Mouse (Mus musculus) embryonic fibroblast, embryonic 13.5 days (primary cell): ENCODE results near the gene Mbd3.

Experiments used
- CTCF ChIP-seq: IDR thresholded peaks from 2 replicates; pipeline ENCODE4 v1.5.1; 2011; ENCODE audit warnings: mild to moderate bottlenecking, control low read depth, low read length, moderate library complexity, borderline replicate concordance; ENCODE audit not compliant: insufficient read depth
- POLR2A ChIP-seq: IDR thresholded peaks from 2 replicates; pipeline ENCODE4 v1.6.1; 2011; ENCODE audit warnings: low read depth, mild to moderate bottlenecking, control low read depth, low read length, moderate library complexity

DNA sequence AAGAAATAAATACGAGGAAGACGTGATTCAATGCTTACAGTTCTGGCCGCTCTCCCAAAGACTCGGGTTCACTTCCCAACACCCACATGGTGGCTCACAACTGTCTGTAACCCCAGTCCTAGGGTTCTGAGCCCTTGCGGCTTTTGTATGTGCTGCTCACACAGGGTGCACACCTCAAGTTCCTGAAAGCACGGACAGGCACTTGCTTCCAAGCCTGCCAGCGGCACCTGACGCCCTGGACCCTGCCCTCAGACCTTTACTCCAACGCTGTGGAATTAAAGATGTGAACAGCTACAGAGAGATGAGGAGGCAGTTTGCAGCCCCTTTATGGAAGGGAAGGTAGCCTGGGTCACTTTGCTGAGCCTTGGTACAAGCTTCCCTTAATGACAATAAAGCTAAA, 8.7 kb downstream of the Mbd3 start:
- TF ChIP-seq CTCF: no peak
- TF ChIP-seq POLR2A: no peak
